Mouse (Mus musculus) CH12.LX (cell line): ENCODE results near the gene Creb3l1. TPM values are rescaled to one million over a fixed set of nuclear protein-coding genes. Genes with fewer than 3 reads are reported as not detected.

ENCODE experiments used
- DNase-seq: peaks from one replicate; pipeline ENCODE4 v3.0.0-alpha.2; 2013; ENCODE audit errors: extremely low read depth
- H3K27ac ChIP-seq: 2 replicates; pipeline ENCODE4 v1.5.1; 2012; ENCODE audit warnings: low read depth, mild to moderate bottlenecking, control low read depth, moderate library complexity; ENCODE audit not compliant: insufficient read depth
- H3K27me3 ChIP-seq: replicated peaks from 2 replicates; pipeline ENCODE3; 2012; ENCODE audit warnings: inconsistent platforms
- H3K36me3 ChIP-seq, 2 experiments: replicated peaks in 1 of 2; 2 replicates each; pipeline versions ENCODE3 to v1.6.1; 2012; ENCODE audit warnings: inconsistent platforms in 1 of 2, low read length in 1 of 2, mild to moderate bottlenecking in 1 of 2, mixed read lengths in 1 of 2, moderate library complexity in 1 of 2; ENCODE audit not compliant: control insufficient read depth in 1 of 2, insufficient read depth in 1 of 2
- H3K4me1 ChIP-seq, 2 experiments: 2 replicates each; pipeline ENCODE4 v1.6.1; 2012; ENCODE audit warnings: inconsistent platforms in 1 of 2, moderate library complexity in 1 of 2; ENCODE audit not compliant: insufficient read depth in 2 of 2, control insufficient read depth in 1 of 2
- H3K4me2 ChIP-seq: 2 replicates; pipeline ENCODE4 v1.6.1; 2012; ENCODE audit warnings: low read depth, mild to moderate bottlenecking, control low read depth; ENCODE audit not compliant: poor library complexity, insufficient read depth, severe bottlenecking
- H3K4me3 ChIP-seq, 3 experiments: fragments of 150-350 bp in 1 of 3; sonication (generic) in 1 of 3; replicated peaks in 1 of 3; 2 replicates each; pipeline versions ENCODE3 to v1.5.1; 2011 to 2012; ENCODE audit warnings: low read depth in 2 of 3, low read length in 2 of 3, mild to moderate bottlenecking in 2 of 3, moderate library complexity in 2 of 3, control low read depth in 1 of 3, improper control_type of control experiment in 1 of 3, inconsistent platforms in 1 of 3, mixed read lengths in 1 of 3; ENCODE audit not compliant: poor library complexity in 1 of 3
- H3K79me2 ChIP-seq: replicated peaks from 2 replicates; pipeline ENCODE4 v1.6.1; 2012; ENCODE audit warnings: mild to moderate bottlenecking, moderate library complexity; ENCODE audit not compliant: control insufficient read depth, poor library complexity, insufficient read depth, severe bottlenecking; ENCODE audit errors: extremely low read depth
- H3K9ac ChIP-seq: 2 replicates; pipeline ENCODE4 v1.6.1; 2012; ENCODE audit warnings: low read depth, mild to moderate bottlenecking, control low read depth, moderate library complexity; ENCODE audit not compliant: insufficient read depth
- H3K9me3 ChIP-seq: replicated peaks from 2 replicates; pipeline ENCODE3; 2012; ENCODE audit warnings: low read length, inconsistent platforms, mixed read lengths
- CTCF ChIP-seq, 2 experiments: IDR thresholded peaks in 1 of 2; conservative IDR thresholded peaks in 1 of 2; 2 replicates each; pipeline ENCODE4 v1.5.1; 2011 to 2012; ENCODE audit warnings: low read depth in 2 of 2, low read length in 2 of 2, improper control_type of control experiment in 1 of 2, inconsistent platforms in 1 of 2, mild to moderate bottlenecking in 1 of 2, moderate library complexity in 1 of 2
- E2F4 ChIP-seq: IDR thresholded peaks from 2 replicates; pipeline ENCODE4 v1.6.1; 2011; ENCODE audit warnings: low read depth, low read length, improper control_type of control experiment; ENCODE audit not compliant: insufficient replicate concordance
- EP300 ChIP-seq: IDR thresholded peaks from 2 replicates; pipeline ENCODE4 v1.6.1; 2011; ENCODE audit warnings: low read length, improper control_type of control experiment
- HCFC1 ChIP-seq: IDR thresholded peaks from 2 replicates; pipeline ENCODE4 v1.6.1; 2012; ENCODE audit warnings: low read depth, mild to moderate bottlenecking, inconsistent platforms, low read length, improper control_type of control experiment
- JUN ChIP-seq: IDR thresholded peaks from 2 replicates; pipeline ENCODE4 v1.6.1; 2011; ENCODE audit warnings: low read depth, mild to moderate bottlenecking, low read length, improper control_type of control experiment, moderate library complexity; ENCODE audit not compliant: insufficient read depth
- MAX ChIP-seq: IDR thresholded peaks from 2 replicates; pipeline ENCODE4 v1.6.1; 2011; ENCODE audit warnings: low read length, improper control_type of control experiment
- MAZ ChIP-seq: IDR thresholded peaks from 2 replicates; pipeline ENCODE4 v1.6.1; 2012; ENCODE audit warnings: low read depth, mild to moderate bottlenecking, inconsistent platforms, low read length, improper control_type of control experiment, moderate library complexity
- MEF2A ChIP-seq: IDR thresholded peaks from 2 replicates; pipeline ENCODE4 v1.6.1; 2014; ENCODE audit warnings: low read depth, mild to moderate bottlenecking, inconsistent platforms, low read length, improper control_type of control experiment, borderline replicate concordance
- MYC ChIP-seq: IDR thresholded peaks from 2 replicates; pipeline ENCODE4 v1.6.1; 2011; ENCODE audit warnings: low read depth, mild to moderate bottlenecking, improper control_type of control experiment, low read length
- NELFE ChIP-seq: IDR thresholded peaks from 2 replicates; pipeline ENCODE4 v1.6.1; 2011; ENCODE audit warnings: low read depth, low read length, improper control_type of control experiment
- NRF1 ChIP-seq: IDR thresholded peaks from 2 replicates; pipeline ENCODE4 v1.6.1; 2014; ENCODE audit warnings: low read depth, mild to moderate bottlenecking, inconsistent platforms, low read length, improper control_type of control experiment, moderate library complexity
- PAX5 ChIP-seq: IDR thresholded peaks from 2 replicates; pipeline ENCODE4 v1.6.1; 2012; ENCODE audit warnings: low read length, inconsistent platforms, mixed read lengths
- POLR2A ChIP-seq: IDR thresholded peaks from 2 replicates; pipeline ENCODE4 v1.6.1; 2011; ENCODE audit warnings: low read depth, mild to moderate bottlenecking, improper control_type of control experiment, low read length
- POLR2AphosphoS2 ChIP-seq: IDR thresholded peaks from 2 replicates; pipeline ENCODE4 v1.6.1; 2011; ENCODE audit warnings: low read depth, low read length, improper control_type of control experiment
- RAD21 ChIP-seq: IDR thresholded peaks from 2 replicates; pipeline ENCODE4 v1.6.1; 2011; ENCODE audit warnings: low read depth, mild to moderate bottlenecking, low read length, improper control_type of control experiment, moderate library complexity
- SIN3A ChIP-seq: IDR thresholded peaks from 2 replicates; pipeline ENCODE4 v1.6.1; 2012; ENCODE audit warnings: low read length, improper control_type of control experiment, inconsistent platforms
- TBP ChIP-seq: conservative IDR thresholded peaks from 2 replicates; pipeline ENCODE4 v1.6.1; 2011; ENCODE audit warnings: low read depth, low read length, improper control_type of control experiment
- TCF12 ChIP-seq: IDR thresholded peaks from 2 replicates; pipeline ENCODE4 v1.6.1; 2014; ENCODE audit warnings: low read depth, mild to moderate bottlenecking, inconsistent platforms, low read length, improper control_type of control experiment
- UBTF ChIP-seq: IDR thresholded peaks from 2 replicates; pipeline ENCODE4 v1.6.1; 2012; ENCODE audit warnings: low read depth, mild to moderate bottlenecking, inconsistent platforms, low read length, improper control_type of control experiment, moderate library complexity
- ZC3H11A ChIP-seq: IDR thresholded peaks from 2 replicates; pipeline ENCODE4 v1.6.1; 2012; ENCODE audit warnings: low read depth, mild to moderate bottlenecking, inconsistent platforms, low read length, improper control_type of control experiment
- ZKSCAN1 ChIP-seq: IDR thresholded peaks from 2 replicates; pipeline ENCODE4 v1.6.1; 2012; ENCODE audit warnings: low read depth, inconsistent platforms, low read length, improper control_type of control experiment, borderline replicate concordance
- ZMIZ1 ChIP-seq: IDR thresholded peaks from 2 replicates; pipeline ENCODE4 v1.6.1; 2012; ENCODE audit warnings: low read depth, mild to moderate bottlenecking, inconsistent platforms, low read length, improper control_type of control experiment
- ZNF384 ChIP-seq: IDR thresholded peaks from 2 replicates; pipeline ENCODE4 v1.6.1; 2012; ENCODE audit warnings: low read depth, low read length, improper control_type of control experiment, inconsistent platforms
- dilution Hi-C: fragments of 300-500 bp; cut with MboI; formaldehyde crosslinking; loops from 2 replicates; pipeline ENCODE4 v1.14.3; 2020; ENCODE audit warnings: low sequenced_read_pairs; ENCODE audit not compliant: extremely low pct_unique_long_range_greater_than_20kb, extremely low pct_ligation_motif_present
- in situ Hi-C: fragments of 300-500 bp; cut with MboI; formaldehyde crosslinking; loops from 3 replicates; pipeline ENCODE4 v1.14.3; 2019; ENCODE audit warnings: low sequenced_read_pairs, low pct_ligation_motif_present, low pct_unique_long_range_greater_than_20kb, mixed read lengths
- polyA plus RNA-seq: library from polyadenylated mRNA; unstranded; fragments of >175 nt; gene quantifications from 2 replicates; pipeline ENCODE4 v1.2.1, GENCODE M21; 2012; ENCODE audit warnings: low read depth; ENCODE audit not compliant: insufficient read length
- total RNA-seq, 2 experiments: library from RNA; depleted of rRNA; stranded (reverse); fragments of 300-350 nt in 1 of 2; fragments of >200 nt in 1 of 2; gene quantifications; 2 replicates each; pipeline ENCODE4 v1.2.3; 2012 to 2014

Creb3l1 gene
- total and polyA plus RNA-seq, 3 experiments: 0.08 to 2.0 (median 0.59) TPM

GRCm38 (mm10) chr2:91977960-91978359 lies 46.3 kb downstream of the Creb3l1 start:
- in situ Hi-C loops (no loop called here), dilution Hi-C loops (no loop called here)

GRCm38 (mm10) chr2:91975581-91976541 lies 48.4 kb downstream of the Creb3l1 start, which contains the start of gene Dgkz:
Gene Dgkz (minus strand): TSS chr2:91975864.
- H3K36me3 ChIP-seq: no peaks in the 10 kb centered on the region
- no peak within 1 kb of the TSS for H3K9ac ChIP-seq
- TF ChIP-seq POLR2A: no peak
- H3K4me1 ChIP-seq: peaks cover 4 to 8% of the 10 kb centered on the region in 2 experiments; a peak in 3 of 4 replicates
- H3K4me2 ChIP-seq: no peak within 1 kb of the TSS
- no peak within 1 kb of the TSS for H3K27ac ChIP-seq
- H3K4me3 ChIP-seq: no peak within 1 kb of the TSS
- H3K79me2 ChIP-seq: no peaks in the 10 kb centered on the region
- in situ Hi-C loops: no loop called here
- no peaks in the 10 kb centered on the region for H3K9me3 ChIP-seq
- no peak for DNase-seq
- H3K27me3 ChIP-seq: peaks cover 25% of the 10 kb centered on the region
- dilution Hi-C loops: no loop called here

More at GRCm38 (mm10) chr2:91977960-91978359, 46.3 kb downstream of the Creb3l1 start:
- H3K4me1 ChIP-seq: peaks cover 6% of the 10 kb centered on the region in 2 experiments
- H3K9me3 ChIP-seq: no peaks in the 10 kb centered on the region
- peaks cover 0 to 5% of the 10 kb centered on the region in 2 experiments for H3K36me3 ChIP-seq
- peaks cover 20% of the 10 kb centered on the region for H3K27me3 ChIP-seq
- H3K79me2 ChIP-seq: no peaks in the 10 kb centered on the region
- DNase-seq: no peak
- H3K4me2 ChIP-seq: no peak overlapping the region
- no peak overlapping the region for H3K9ac ChIP-seq
- TF ChIP-seq RAD21 (no peak), ZC3H11A (no peak), MAZ (no peak), MAX (no peak), ZMIZ1 (no peak), JUN (no peak)
- no peak overlapping the region for H3K4me3 ChIP-seq
- H3K27ac ChIP-seq: no peak overlapping the region

- dilution Hi-C loops (no loop called here), in situ Hi-C loops (no loop called here)
- peaks cover 3 to 7% of the 10 kb centered on the region in 2 experiments; a peak in 3 of 4 replicates for H3K4me1 ChIP-seq
- H3K4me2 ChIP-seq: no peak overlapping the region
- no peaks in the 10 kb centered on the region for H3K9me3 ChIP-seq
- H3K9ac ChIP-seq: no peak overlapping the region
- H3K27ac ChIP-seq: no peak overlapping the region
- H3K36me3 ChIP-seq: no peaks in the 10 kb centered on the region
- H3K79me2 ChIP-seq: no peaks in the 10 kb centered on the region
- no peak overlapping the region for H3K4me3 ChIP-seq
- DNase-seq: no peak
- H3K27me3 ChIP-seq: peaks cover 27% of the 10 kb centered on the region
- no peak for TF ChIP-seq TBP
- TF ChIP-seq NRF1: no peak
- TF ChIP-seq MYC: no peak
- no peak for TF ChIP-seq RAD21
- no peak for TF ChIP-seq POLR2AphosphoS2
- TF ChIP-seq MEF2A: no peak
- no peak for TF ChIP-seq SIN3A
- TF ChIP-seq E2F4: no peak
- TF ChIP-seq ZKSCAN1: no peak
- no peak for TF ChIP-seq PAX5
- TF ChIP-seq UBTF: no peak
- no peak for TF ChIP-seq HCFC1
- TF ChIP-seq TCF12: no peak
- TF ChIP-seq EP300: no peak
- TF ChIP-seq ZNF384: no peak
- no peak for TF ChIP-seq CTCF (conservative IDR thresholded peaks at IDR 0.05 in 1 of 2, IDR thresholded peaks at IDR 0.05 in 1 of 2; ENCODE audit: low read depth in 2 of 2, low read length in 2 of 2)
- no peak for TF ChIP-seq NELFE
These were observed 50.7 kb downstream of the Creb3l1 start for GRCm38 (mm10) chr2:91973416-91974135.
